Mouse (Mus musculus): Measurements from ENCODE around the gene Ccer2. TPM values are rescaled to one million over a fixed set of nuclear protein-coding genes. Genes with fewer than 3 reads are reported as not detected.

The Ccer2 gene
- total and polyA plus RNA-seq, 3 experiments = 0.11 TPM; not detected in 2

DNA sequence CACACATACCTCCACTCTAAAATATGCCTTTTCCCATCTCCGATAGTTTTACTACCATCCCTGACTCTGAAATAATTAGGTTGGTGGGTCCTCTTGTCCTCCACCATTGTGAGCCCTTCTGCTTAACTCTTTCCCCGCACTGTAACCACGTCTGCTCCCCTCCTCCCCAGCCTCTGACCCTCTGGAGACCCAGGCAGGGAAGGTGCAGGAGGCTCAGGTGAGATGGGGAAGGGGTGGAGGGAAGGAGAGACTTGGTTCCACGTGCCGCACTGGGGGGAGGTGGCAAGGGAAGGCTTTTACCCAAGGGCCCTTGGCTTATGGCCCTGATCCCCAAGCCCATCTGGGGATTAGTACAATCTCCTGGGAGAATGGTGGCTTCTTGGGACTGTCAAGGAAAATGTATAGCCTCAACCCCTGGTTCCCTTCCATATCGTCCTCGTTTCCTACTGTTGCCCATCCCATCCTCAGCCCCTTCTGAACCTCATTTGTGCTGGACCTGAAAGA lies 11.5 kb downstream of the Ccer2 start, which contains the start of gene Nfkbib:
Nfkbib (minus strand) TSS at position 51 of the 504 bp plus-strand sequence.
- Histone ChIP-seq H3K27me3 (ENCODE audit: control insufficient read depth in 1 of 2, insufficient read depth in 2 of 2, low read length in 2 of 2) (no peaks in the 10 kb centered on the region), H3K4me3 (ENCODE audit: control insufficient read depth in 1 of 2, insufficient read depth in 1 of 2, low read depth in 2 of 2, low read length in 2 of 2) (peak within 1 kb of the TSS; percentile 69 to 88), H3K9me3 (replicated peaks; ENCODE audit: insufficient read depth, low read length) (no peaks in the 10 kb centered on the region), H3K9ac (ENCODE audit: control insufficient read depth, low read depth, low read length, poor library complexity, severe bottlenecking) (peak within 1 kb of the TSS; percentile 63), H3K36me3 (ENCODE audit: control insufficient read depth in 1 of 2, insufficient read depth in 2 of 2, low read length in 2 of 2) (peaks cover 0 to 32% of the 10 kb centered on the region in 2 experiments; a peak in 3 of 4 replicates), H3K79me2 (ENCODE audit: control insufficient read depth, insufficient read depth, low read length, poor library complexity) (peaks cover 20% of the 10 kb centered on the region), H3K4me1 (ENCODE audit: control insufficient read depth in 1 of 2, insufficient read depth in 2 of 2, low read length in 2 of 2) (peaks cover 27 to 46% of the 10 kb centered on the region in 2 experiments), H3K27ac (ENCODE audit: control insufficient read depth, low read depth, low read length) (peak within 1 kb of the TSS; percentile 20)
- no peak for TF ChIP-seq MEF2A (IDR thresholded peaks at IDR 0.05; ENCODE audit: extremely low read depth, insufficient replicate concordance, low read depth, low read length, poor library complexity, severe bottlenecking)
- TF ChIP-seq E2F4 (IDR thresholded peaks at IDR 0.05; ENCODE audit: borderline replicate concordance, low read depth, low read length) = no peak
- TF ChIP-seq CHD1 (IDR thresholded peaks at IDR 0.05; ENCODE audit: low read depth, low read length) = no peak
- no peak for TF ChIP-seq MAFK (IDR thresholded peaks at IDR 0.05; ENCODE audit: borderline replicate concordance, low read depth, low read length)
- no peak for TF ChIP-seq MYB (IDR thresholded peaks at IDR 0.05; ENCODE audit: low read depth, low read length)
- no peak for TF ChIP-seq MYC (IDR thresholded peaks at IDR 0.05; ENCODE audit: low read depth, low read length)
- TF ChIP-seq UBTF (IDR thresholded peaks at IDR 0.05; ENCODE audit: borderline replicate concordance, insufficient read depth, low read depth, low read length) = no peak
- TF ChIP-seq CHD2 (IDR thresholded peaks at IDR 0.05; ENCODE audit: low read length) = no peak
- TF ChIP-seq KAT2A (conservative IDR thresholded peaks at IDR 0.05; ENCODE audit: low read depth, low read length) = no peak
- TF ChIP-seq JUND (IDR thresholded peaks at IDR 0.05; ENCODE audit: low read depth, low read length) = no peak
- no peak for TF ChIP-seq ETS1 (IDR thresholded peaks at IDR 0.05; ENCODE audit: low read depth, low read length)
- TF ChIP-seq RAD21 (IDR thresholded peaks at IDR 0.05; ENCODE audit: low read depth, low read length) = no peak
- no peak for TF ChIP-seq GATA1 (IDR thresholded peaks at IDR 0.05; ENCODE audit: low read depth, low read length)
- TF ChIP-seq USF1 (IDR thresholded peaks at IDR 0.05; ENCODE audit: low read depth, low read length) = no peak
- no peak for TF ChIP-seq MAZ (IDR thresholded peaks at IDR 0.05; ENCODE audit: low read depth, low read length)
- peak; percentile 8 for DNase-seq (ENCODE audit: low read depth, low spot score)

DNA sequence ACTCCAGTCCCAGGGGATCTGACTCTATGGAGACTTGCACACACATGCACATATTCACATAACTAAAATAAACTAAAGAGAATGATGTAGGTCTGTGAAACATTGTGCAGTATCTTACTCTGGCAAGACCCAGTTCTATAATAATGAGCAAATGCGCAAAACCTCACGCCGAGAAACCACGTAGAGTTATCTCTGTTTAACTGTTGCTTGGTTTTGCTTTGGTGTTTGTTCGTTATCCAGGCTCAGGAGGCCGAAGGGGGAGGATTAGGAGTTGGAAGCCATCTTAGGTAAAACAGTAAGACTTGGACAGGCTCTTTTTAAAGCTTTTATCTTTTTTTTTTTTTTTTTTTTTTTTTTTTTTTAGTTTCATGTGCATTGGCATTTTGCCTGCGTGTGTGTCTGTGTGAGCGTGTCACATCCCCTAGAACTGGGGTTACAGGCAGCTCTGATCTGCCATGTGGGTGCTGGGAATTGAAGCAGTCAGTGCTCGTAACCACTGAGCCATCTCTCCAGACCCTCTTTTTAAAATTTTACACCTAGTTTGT lies 13.5 kb downstream of the Ccer2 start:
- H3K27ac ChIP-seq (ENCODE audit: control insufficient read depth, low read depth, low read length) = peak overlapping the region; percentile 95
- peak; percentile 65 for TF ChIP-seq SIN3A (IDR thresholded peaks at IDR 0.05; ENCODE audit: low read length)
- TF ChIP-seq MYB (IDR thresholded peaks at IDR 0.05; ENCODE audit: low read depth, low read length) = no peak
- peak; percentile 7 to 75; a peak in 1 of 4 replicates for TF ChIP-seq EP300 (IDR thresholded peaks at IDR 0.05; ENCODE audit: low read depth in 1 of 2, low read length in 2 of 2)
- peak; percentile 41; the same call in 1 of the 2 replicates for TF ChIP-seq ETS1 (IDR thresholded peaks at IDR 0.05; ENCODE audit: low read depth, low read length)
- TF ChIP-seq MAX (IDR thresholded peaks at IDR 0.05; ENCODE audit: low read length) = peak; percentile 0; the same call in 1 of the 2 replicates
- TF ChIP-seq E2F4 (IDR thresholded peaks at IDR 0.05; ENCODE audit: borderline replicate concordance, low read depth, low read length) = no peak
- TF ChIP-seq TBP (IDR thresholded peaks at IDR 0.05; ENCODE audit: low read depth, low read length) = no peak
- TF ChIP-seq CHD2 (IDR thresholded peaks at IDR 0.05; ENCODE audit: low read length) = no peak
- no peak; the same call in 1 of the 2 replicates for TF ChIP-seq MXI1 (IDR thresholded peaks at IDR 0.05; ENCODE audit: low read depth, low read length)
- TF ChIP-seq NELFE (IDR thresholded peaks at IDR 0.05; ENCODE audit: low read depth, low read length) = no peak
- no peak for TF ChIP-seq USF1 (IDR thresholded peaks at IDR 0.05; ENCODE audit: low read depth, low read length)
- no peak for TF ChIP-seq POLR2AphosphoS5 (IDR thresholded peaks at IDR 0.05; ENCODE audit: borderline replicate concordance, low read depth, low read length)
- TF ChIP-seq TAL1 (IDR thresholded peaks at IDR 0.05; ENCODE audit: low read length) = peak; percentile 28
- no peak for TF ChIP-seq POLR2AphosphoS2 (IDR thresholded peaks at IDR 0.05; ENCODE audit: low read length)
- TF ChIP-seq ZMIZ1 (IDR thresholded peaks at IDR 0.05; ENCODE audit: low read depth, low read length) = no peak
- TF ChIP-seq ZNF384 (IDR thresholded peaks at IDR 0.05; ENCODE audit: low read depth, low read length) = peak; percentile 92
- no peak for TF ChIP-seq NRF1 (IDR thresholded peaks at IDR 0.05; ENCODE audit: insufficient read depth, low read depth, low read length, poor library complexity, severe bottlenecking)
- no peak for TF ChIP-seq RAD21 (IDR thresholded peaks at IDR 0.05; ENCODE audit: low read depth, low read length)
- TF ChIP-seq ZC3H11A (IDR thresholded peaks at IDR 0.05; ENCODE audit: low read depth, low read length) = no peak
- TF ChIP-seq JUND (IDR thresholded peaks at IDR 0.05; ENCODE audit: low read depth, low read length) = no peak
- TF ChIP-seq HCFC1 (IDR thresholded peaks at IDR 0.05; ENCODE audit: low read depth, low read length) = no peak

More for the DNA sequence above, 13.5 kb downstream of the Ccer2 start:
- Histone ChIP-seq H3K36me3 (ENCODE audit: control insufficient read depth in 1 of 2, insufficient read depth in 2 of 2, low read length in 2 of 2) (peaks cover 1 to 32% of the 10 kb centered on the region in 2 experiments; a peak in 3 of 4 replicates), H3K4me1 (ENCODE audit: control insufficient read depth in 1 of 2, insufficient read depth in 2 of 2, low read length in 2 of 2) (peaks cover 27 to 46% of the 10 kb centered on the region in 2 experiments), H3K9me3 (replicated peaks; ENCODE audit: insufficient read depth, low read length) (no peaks in the 10 kb centered on the region), H3K4me3 (ENCODE audit: control insufficient read depth in 1 of 2, insufficient read depth in 1 of 2, low read depth in 2 of 2, low read length in 2 of 2) (peak overlapping the region; percentile 8 to 33; a peak in 3 of 4 replicates), H3K79me2 (ENCODE audit: control insufficient read depth, insufficient read depth, low read length, poor library complexity) (peaks cover 20% of the 10 kb centered on the region), H3K9ac (ENCODE audit: control insufficient read depth, low read depth, low read length, poor library complexity, severe bottlenecking) (peak overlapping the region; percentile 57), H3K27me3 (ENCODE audit: control insufficient read depth in 1 of 2, insufficient read depth in 2 of 2, low read length in 2 of 2) (no peaks in the 10 kb centered on the region)
- peak; percentile 81 for DNase-seq (ENCODE audit: low read depth, low spot score)

Measured in MEL (cell line).